8 mouse cellular contexts compared by ENCODE assay signal in the genomic region with DNA sequence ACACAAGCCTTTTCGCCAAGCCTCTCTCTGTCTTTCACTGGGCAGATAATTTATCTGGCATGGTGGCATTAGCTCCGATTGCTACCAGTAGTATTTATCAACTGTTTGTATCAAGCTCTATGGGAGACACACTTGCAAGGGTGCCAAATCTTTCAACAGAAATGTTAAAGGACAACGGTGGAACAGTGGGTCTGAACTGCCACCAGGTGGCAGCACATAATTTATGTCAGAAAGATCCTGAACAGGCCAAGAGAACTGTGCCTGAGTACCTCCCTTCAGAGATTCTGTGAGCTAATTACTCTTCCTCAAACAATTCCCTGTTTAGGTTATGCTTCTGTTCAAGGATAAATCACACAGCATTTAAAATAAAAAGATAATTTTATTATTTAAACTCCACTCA. TPM values are rescaled to one million over a fixed set of nuclear protein-coding genes. Genes with fewer than 3 reads are reported as not detected.
DNase-seq lines count a peak whose midpoint lies in the region; ATAC-seq and TF ChIP-seq lines count a peak whose summit lies in the region.

No protein-coding gene starts in this region.

- DNase-seq in urinary bladder, adult 18-20 months (ENCODE audit: low spot score in 2 of 2): peak; percentile 19 to 53
- no peak for DNase-seq in urinary bladder, adult 2 months (ENCODE audit: low spot score)
- peak; percentile 59 for DNase-seq in cerebellum, adult 11 months
- DNase-seq in hindbrain, postnatal 0 days (ENCODE audit: low spot score): peak; percentile 94
- DNase-seq in left cerebral cortex, postnatal 4 days: peak; percentile 71
- peak; percentile 69 for DNase-seq in neural tube, embryonic 11.5 days (ENCODE audit: low spot score)
- DNase-seq in thymus, adult 2 months: peak; percentile 68

- H3K4me3 ChIP-seq in forebrain, embryonic 13.5 days: no peak overlapping the region
- H3K4me3 ChIP-seq in hindbrain, postnatal 0 days (ENCODE audit: low read length): no peak overlapping the region
- no peak overlapping the region for H3K4me3 ChIP-seq in neural tube, embryonic 11.5 days (ENCODE audit: low read depth, low read length)
- no peak overlapping the region for H3K4me3 ChIP-seq in thymus, adult 2 months (ENCODE audit: control insufficient read depth, insufficient read depth, low read length)

- no peak for TF ChIP-seq POLR2A in thymus, adult 2 months (IDR thresholded peaks at IDR 0.05; ENCODE audit: control insufficient read depth, extremely low read depth, insufficient read depth, low read length, poor library complexity)

- peak; percentile 85 for TF ChIP-seq CTCF in hindbrain, postnatal 0 days (IDR thresholded peaks at IDR 0.05; ENCODE audit: low read depth)
- no peak for TF ChIP-seq CTCF in thymus, adult 2 months (IDR thresholded peaks at IDR 0.05; ENCODE audit: borderline replicate concordance, control insufficient read depth, extremely low read depth, insufficient read depth, low read length, poor library complexity)

- no peak overlapping the region for H3K4me2 ChIP-seq in forebrain, embryonic 13.5 days
- H3K4me2 ChIP-seq in hindbrain, postnatal 0 days (ENCODE audit: low read depth, low read length): no peak overlapping the region
- H3K4me2 ChIP-seq in neural tube, embryonic 11.5 days (ENCODE audit: low read depth): no peak overlapping the region

- H3K9me3 ChIP-seq in forebrain, embryonic 13.5 days (replicated peaks): no peaks in the 10 kb centered on the region
- H3K9me3 ChIP-seq in hindbrain, postnatal 0 days (ENCODE audit: low read length): no peaks in the 10 kb centered on the region
- H3K9me3 ChIP-seq in neural tube, embryonic 11.5 days (ENCODE audit: control insufficient read depth, low read length): no peaks in the 10 kb centered on the region

- H3K27me3 ChIP-seq in forebrain, embryonic 13.5 days: 0 out of 2 replicates have a peak, but pooled peaks cover 3% of the 10 kb centered on the region
- no peaks in the 10 kb centered on the region for H3K27me3 ChIP-seq in hindbrain, postnatal 0 days (ENCODE audit: insufficient read depth, low read length)
- H3K27me3 ChIP-seq in neural tube, embryonic 11.5 days (ENCODE audit: control insufficient read depth, insufficient read depth, low read length): no peaks in the 10 kb centered on the region
- no peaks in the 10 kb centered on the region for H3K27me3 ChIP-seq in thymus, adult 2 months (ENCODE audit: control insufficient read depth, insufficient read depth, low read length)

- intact Hi-C loops in left cerebral cortex, postnatal 4 days (cut with DNase I): loop anchor here (1.0 to 5.0 kb wide), 2 partner anchors 70 to 273 kb away; partner anchors contain the start of gene Urod

- ATAC-seq in forebrain, embryonic 13.5 days: peak; percentile 44; the same call in 1 of the 2 replicates
- no peak for ATAC-seq in hindbrain, postnatal 0 days
- ATAC-seq in neural tube, embryonic 11.5 days (ENCODE audit: insufficient read depth, low FRiP score, low TSS enrichment): no peak

- H3K4me1 ChIP-seq in forebrain, embryonic 13.5 days: peaks cover 18% of the 10 kb centered on the region
- no peaks in the 10 kb centered on the region for H3K4me1 ChIP-seq in hindbrain, postnatal 0 days (ENCODE audit: insufficient read depth, low read length)
- no peaks in the 10 kb centered on the region for H3K4me1 ChIP-seq in neural tube, embryonic 11.5 days (ENCODE audit: control insufficient read depth, insufficient read depth, low read length)
- 0 out of 2 replicates have a peak, but pooled peaks cover 5% of the 10 kb centered on the region for H3K4me1 ChIP-seq in thymus, adult 2 months (replicated peaks; ENCODE audit: control insufficient read depth, insufficient read depth, low read length)

- H3K9ac ChIP-seq in forebrain, embryonic 13.5 days: no peak overlapping the region
- H3K9ac ChIP-seq in hindbrain, postnatal 0 days (replicated peaks; ENCODE audit: low read length): no peak overlapping the region
- no peak overlapping the region for H3K9ac ChIP-seq in neural tube, embryonic 11.5 days (ENCODE audit: low read length)

- peaks cover 14% of the 10 kb centered on the region; the same call in 1 of the 2 replicates for H3K36me3 ChIP-seq in forebrain, embryonic 13.5 days (ENCODE audit: poor library complexity, severe bottlenecking)
- no peaks in the 10 kb centered on the region for H3K36me3 ChIP-seq in hindbrain, postnatal 0 days (ENCODE audit: insufficient read depth, low read length)
- H3K36me3 ChIP-seq in neural tube, embryonic 11.5 days (ENCODE audit: control insufficient read depth, insufficient read depth, low read length): no peaks in the 10 kb centered on the region
- H3K36me3 ChIP-seq in thymus, adult 2 months (ENCODE audit: control insufficient read depth, insufficient read depth, low read length): no peaks in the 10 kb centered on the region

- 23% methylated on average over 3 of the region's 3 CpGs for WGBS in forebrain, embryonic 13.5 days
- WGBS in hindbrain, postnatal 0 days: 18% methylated on average over 3 of the region's 3 CpGs
- WGBS in neural tube, embryonic 11.5 days: 28% methylated on average over 3 of the region's 3 CpGs
- 35% methylated on average over 3 of the region's 3 CpGs for WGBS in thymus, adult 2 months

- no peak overlapping the region for H3K27ac ChIP-seq in forebrain, embryonic 13.5 days
- H3K27ac ChIP-seq in hindbrain, postnatal 0 days: no peak overlapping the region
- no peak overlapping the region for H3K27ac ChIP-seq in neural tube, embryonic 11.5 days (ENCODE audit: low read depth, low read length)
- H3K27ac ChIP-seq in thymus, adult 2 months (ENCODE audit: control insufficient read depth, insufficient read depth, low read length): no peak overlapping the region

RNA-seq across cellular contexts. Expression of gene Tesk2, which starts 1.4 kb away (rescaled TPM):
- polyA plus RNA-seq in urinary bladder, adult 2 months (2012; rRNA removed): 7.2 and 7.7 TPM in 2 replicates
- 5.3 and 5.8 TPM in 2 replicates for polyA plus RNA-seq in forebrain, embryonic 13.5 days (2015; fragmentation: Nextera tagmentation; extraction: Ambion mirVana)
- 2.1 and 2.8 TPM in 2 replicates for total RNA-seq in hindbrain, postnatal 0 days (2014; rRNA removed)
- polyA plus RNA-seq in hindbrain, postnatal 0 days (2015; fragmentation: Nextera tagmentation; extraction: Ambion mirVana): 2.2 and 2.5 TPM in 2 replicates
- 1 to 10 TPM; 2.0 to 2.2 TPM for total RNA-seq in left cerebral cortex, postnatal 4 days (2021)
- 8.9 and 9.8 TPM in 2 replicates for polyA plus RNA-seq in neural tube, embryonic 11.5 days (2014; fragmentation: Nextera tagmentation; extraction: Ambion mirVana)
- polyA plus RNA-seq in thymus, adult 2 months (2012; rRNA removed): 4.4 and 5.0 TPM in 2 replicates

RNA-seq across cellular contexts. Expression of gene Ccdc163, which starts 11.1 kb away (rescaled TPM):
- polyA plus RNA-seq in urinary bladder, adult 2 months (2012; rRNA removed): 41.4 and 63.0 TPM in 2 replicates
- 26.1 and 27.0 TPM in 2 replicates for polyA plus RNA-seq in forebrain, embryonic 13.5 days (2015; fragmentation: Nextera tagmentation; extraction: Ambion mirVana)
- total RNA-seq in hindbrain, postnatal 0 days (2014; rRNA removed): 11.5 and 26.7 TPM in 2 replicates
- polyA plus RNA-seq in hindbrain, postnatal 0 days (2015; fragmentation: Nextera tagmentation; extraction: Ambion mirVana): 9.4 and 10.0 TPM in 2 replicates
- 1 to 10 TPM; 4.5 to 5.5 TPM for total RNA-seq in left cerebral cortex, postnatal 4 days (2021)
- 23.8 and 31.4 TPM in 2 replicates for polyA plus RNA-seq in neural tube, embryonic 11.5 days (2014; fragmentation: Nextera tagmentation; extraction: Ambion mirVana)
- 46.0 and 48.2 TPM in 2 replicates for polyA plus RNA-seq in thymus, adult 2 months (2012; rRNA removed)

RNA-seq across cellular contexts. Expression of gene Mmachc, which starts 11.2 kb away (rescaled TPM):
- 16.8 and 18.0 TPM in 2 replicates for polyA plus RNA-seq in urinary bladder, adult 2 months (2012; rRNA removed)
- polyA plus RNA-seq in forebrain, embryonic 13.5 days (2015; fragmentation: Nextera tagmentation; extraction: Ambion mirVana): 31.4 and 34.2 TPM in 2 replicates
- total RNA-seq in hindbrain, postnatal 0 days (2014; rRNA removed): 20.5 and 20.6 TPM in 2 replicates
- polyA plus RNA-seq in hindbrain, postnatal 0 days (2015; fragmentation: Nextera tagmentation; extraction: Ambion mirVana): 20.2 TPM in 2 replicates
- total RNA-seq in left cerebral cortex, postnatal 4 days (2021): 10 to 100 TPM; 14.7 to 15.7 TPM
- 17.6 and 25.1 TPM in 2 replicates for polyA plus RNA-seq in neural tube, embryonic 11.5 days (2014; fragmentation: Nextera tagmentation; extraction: Ambion mirVana)
- polyA plus RNA-seq in thymus, adult 2 months (2012; rRNA removed): 10.5 and 10.8 TPM in 2 replicates

RNA-seq across cellular contexts. Expression of gene Prdx1, which starts 34.1 kb away (rescaled TPM):
- 456 and 471 TPM in 2 replicates for polyA plus RNA-seq in urinary bladder, adult 2 months (2012; rRNA removed)
- polyA plus RNA-seq in forebrain, embryonic 13.5 days (2015; fragmentation: Nextera tagmentation; extraction: Ambion mirVana): 809 and 818 TPM in 2 replicates
- total RNA-seq in hindbrain, postnatal 0 days (2014; rRNA removed): 119 and 136 TPM in 2 replicates
- 589 and 626 TPM in 2 replicates for polyA plus RNA-seq in hindbrain, postnatal 0 days (2015; fragmentation: Nextera tagmentation; extraction: Ambion mirVana)
- total RNA-seq in left cerebral cortex, postnatal 4 days (2021): 100 to 1,000 TPM; 170 to 191 TPM
- 902 and 917 TPM in 2 replicates for polyA plus RNA-seq in neural tube, embryonic 11.5 days (2014; fragmentation: Nextera tagmentation; extraction: Ambion mirVana)
- polyA plus RNA-seq in thymus, adult 2 months (2012; rRNA removed): 61.8 and 99.5 TPM in 2 replicates
